Mouse (Mus musculus) heart, adult 10 weeks (tissue): Measurements from ENCODE around the gene Amn. TPM values are rescaled to one million over a fixed set of nuclear protein-coding genes. Genes with fewer than 3 reads are reported as not detected.

Source experiments
- polyA plus RNA-seq: library from polyadenylated mRNA; stranded (reverse); fragments of 350-450 nt; fragmentation: Illumina TruSeq; extraction: RNeasy Lipid Tissue Mini Kit (QIAGEN cat#74804); gene quantifications from one replicate; pipeline ENCODE4 v1.2.3, GENCODE M21; 2014; ENCODE audit warnings: low read depth, low replicate concordance

Amn gene
- polyA plus RNA-seq: not detected

DNA sequence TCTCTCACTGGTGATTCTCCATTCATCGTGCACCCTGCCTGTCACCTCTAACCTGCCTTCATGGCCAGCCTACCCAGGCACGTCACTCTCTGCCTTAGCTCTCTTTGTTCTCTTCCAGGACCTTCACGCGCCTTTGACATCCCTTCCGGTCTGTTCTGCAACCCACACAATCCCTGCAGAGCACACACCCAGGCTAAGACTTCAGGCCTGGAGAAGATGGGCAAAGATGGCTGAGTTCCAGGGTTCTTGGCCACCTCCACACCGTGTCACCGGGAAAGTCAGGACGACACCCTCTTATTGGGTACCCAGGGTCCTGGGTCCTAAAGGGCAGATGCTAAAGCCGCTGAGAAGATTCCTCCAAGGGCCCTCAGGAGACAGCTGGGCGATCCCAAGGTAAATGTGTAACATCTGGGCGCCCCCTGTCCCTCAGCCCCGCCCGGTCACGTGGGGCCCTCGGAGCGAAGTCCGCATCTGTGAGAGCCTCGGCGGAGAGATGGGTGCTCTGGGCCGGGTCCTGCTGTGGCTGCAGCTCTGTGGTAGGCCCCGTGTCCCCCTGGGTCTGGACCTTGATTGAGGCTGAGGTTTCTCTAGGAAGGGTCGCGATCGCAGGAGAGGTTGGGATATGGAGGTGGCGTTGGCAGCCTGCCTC is at the start of gene Amn:
TSS of gene Amn (plus strand) at position 467 of the 649 bp plus-strand sequence.

Other genes starting within 250 kb of the Amn start
- gene Rcor1, start 231.7 kb upstream of the Amn start, polyA plus RNA-seq: 12.1 TPM
- 9.7 TPM for gene Traf3, start 104.7 kb upstream of the Amn start, polyA plus RNA-seq
- gene 4930595D18Rik, start 86.6 kb upstream of the Amn start, polyA plus RNA-seq: not detected
- 49.6 TPM for gene Cdc42bpb, start 106.6 kb downstream of the Amn start, polyA plus RNA-seq
- not detected for gene Lbhd2, start 135.7 kb downstream of the Amn start, polyA plus RNA-seq
- 5.6 TPM for gene Exoc3l4, start 145.9 kb downstream of the Amn start, polyA plus RNA-seq
- gene Tnfaip2, start 171.4 kb downstream of the Amn start, polyA plus RNA-seq: 35.8 TPM
- 0.39 TPM for gene Gm266, start 214.7 kb downstream of the Amn start, polyA plus RNA-seq